ENCODE assay signal across 9 mouse cellular contexts in the genomic region with DNA sequence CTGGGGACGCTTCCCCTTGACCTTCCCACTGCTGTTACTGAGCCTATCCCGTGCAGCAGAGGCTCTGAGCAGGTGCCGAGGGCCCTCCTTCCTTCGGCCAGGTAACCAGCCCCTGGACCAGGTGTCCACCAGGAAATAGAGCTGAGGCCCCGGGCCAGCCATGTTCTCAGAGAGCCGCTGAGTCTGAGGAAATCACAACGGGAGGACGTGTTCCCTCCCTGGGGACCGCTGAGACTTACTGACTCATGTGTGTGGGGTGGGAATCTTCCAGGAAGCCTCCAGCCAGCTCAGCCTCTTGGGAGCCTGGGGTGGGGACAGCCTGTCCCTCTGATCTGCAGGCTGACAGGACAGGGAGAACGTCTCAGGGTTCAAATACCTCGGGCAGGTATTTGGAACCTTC. TPM values are rescaled to one million over a fixed set of nuclear protein-coding genes. Genes with fewer than 3 reads are reported as not detected.
DNase-seq lines count a peak whose midpoint lies in the region; ATAC-seq and TF ChIP-seq lines count a peak whose summit lies in the region.
"Had no signal": no experiment of that assay in that cellular context is flagged by ENCODE, and none has a peak within 500 bp of the region (broad histone marks: within the 10 kb centered on the region; RNA-seq: fewer than 3 reads in every experiment).

No protein-coding gene starts in this region.

- peaks cover 40% of the 10 kb centered on the region for H3K4me1 ChIP-seq in lung, embryonic 14.5 days (ENCODE audit: insufficient read depth)
- no peaks in the 10 kb centered on the region; the same call in 1 of the 2 replicates for H3K4me1 ChIP-seq in lung, adult 2 months (ENCODE audit: control insufficient read depth, insufficient read depth, low read length)
- H3K4me1 ChIP-seq in heart, embryonic 10.5 days = peaks cover 50% of the 10 kb centered on the region
- H3K4me1 ChIP-seq in kidney, embryonic 16.5 days (ENCODE audit: insufficient read depth, low read length) = peaks cover 45% of the 10 kb centered on the region
- peaks cover 39% of the 10 kb centered on the region for H3K4me1 ChIP-seq in stomach, embryonic 16.5 days (ENCODE audit: control insufficient read depth, insufficient read depth, low read length)

- H3K4me2 ChIP-seq in lung, embryonic 14.5 days = peak overlapping the region; percentile 78
- peak overlapping the region; percentile 55 for H3K4me2 ChIP-seq in kidney, embryonic 16.5 days (replicated peaks; ENCODE audit: low read depth, low read length)
- H3K4me2 ChIP-seq in stomach, embryonic 16.5 days (ENCODE audit: low read depth, low read length) = peak overlapping the region; percentile 48

- no peak overlapping the region for H3K9ac ChIP-seq in lung, embryonic 14.5 days
- H3K9ac ChIP-seq in kidney, embryonic 16.5 days (replicated peaks; ENCODE audit: low read length) = peak overlapping the region; percentile 0; the same call in 1 of the 2 replicates
- peak overlapping the region; percentile 25; the same call in 1 of the 2 replicates for H3K9ac ChIP-seq in stomach, embryonic 16.5 days (ENCODE audit: low read length)
- H3K9ac ChIP-seq: hindbrain, embryonic 15.5 days had no signal

- H3K9me3 ChIP-seq in lung, embryonic 14.5 days (ENCODE audit: low read depth, low read length) = no peaks in the 10 kb centered on the region
- no peaks in the 10 kb centered on the region for H3K9me3 ChIP-seq in heart, embryonic 10.5 days
- no peaks in the 10 kb centered on the region for H3K9me3 ChIP-seq in kidney, embryonic 16.5 days (ENCODE audit: low read length)
- H3K9me3 ChIP-seq in stomach, embryonic 16.5 days (replicated peaks; ENCODE audit: control insufficient read depth, low read length) = no peaks in the 10 kb centered on the region
- H3K9me3 ChIP-seq: hindbrain, embryonic 15.5 days had no signal

- 42% methylated on average over 11 of the region's 11 CpGs for WGBS in lung, embryonic 14.5 days
- WGBS in lung, adult 2 months = 39% methylated on average over 11 of the region's 11 CpGs
- 44% methylated on average over 11 of the region's 11 CpGs for WGBS in heart, embryonic 10.5 days
- WGBS in kidney, embryonic 16.5 days = 47% methylated on average over 11 of the region's 11 CpGs
- 45% methylated on average over 11 of the region's 11 CpGs for WGBS in stomach, embryonic 16.5 days

- peak overlapping the region; percentile 84 for H3K27ac ChIP-seq in lung, embryonic 14.5 days (ENCODE audit: low read depth)
- H3K27ac ChIP-seq in heart, embryonic 10.5 days = peak overlapping the region; percentile 75
- H3K27ac ChIP-seq in kidney, embryonic 16.5 days (ENCODE audit: low read length) = peak overlapping the region; percentile 60; the same call in 1 of the 2 replicates
- peak overlapping the region; percentile 40 for H3K27ac ChIP-seq in stomach, embryonic 16.5 days (ENCODE audit: low read length)
- H3K27ac ChIP-seq: hindbrain, embryonic 15.5 days had no signal

- TF ChIP-seq POLR2A in lung, adult 2 months (IDR thresholded peaks at IDR 0.05; ENCODE audit: borderline replicate concordance, extremely low read depth, low read depth, low read length) = no peak

- no peak for DNase-seq in lung, embryonic 14.5 days
- no peak for DNase-seq in lung, adult 2 months
- DNase-seq in heart, embryonic 10.5 days (ENCODE audit: low spot score) = no peak
- DNase-seq in thymus, postnatal 25 days = no peak
- no peak for DNase-seq in spleen, postnatal 4 days (ENCODE audit: low spot score in 2 of 2)
- no peak for DNase-seq in right cerebral cortex, postnatal 36 days (ENCODE audit: low spot score in 2 of 2)

- no peaks in the 10 kb centered on the region for H3K27me3 ChIP-seq in lung, embryonic 14.5 days (ENCODE audit: insufficient read depth, low read length)
- 0 out of 2 replicates have a peak, but pooled peaks cover 17% of the 10 kb centered on the region for H3K27me3 ChIP-seq in heart, embryonic 10.5 days (ENCODE audit: insufficient read depth, poor library complexity, severe bottlenecking)
- H3K27me3 ChIP-seq in kidney, embryonic 16.5 days (ENCODE audit: insufficient read depth, low read length) = no peaks in the 10 kb centered on the region
- no peaks in the 10 kb centered on the region for H3K27me3 ChIP-seq in stomach, embryonic 16.5 days (ENCODE audit: control insufficient read depth, insufficient read depth, low read length)
- H3K27me3 ChIP-seq: hindbrain, embryonic 15.5 days had no signal

- TF ChIP-seq CTCF in lung, embryonic 14.5 days (IDR thresholded peaks at IDR 0.05; ENCODE audit: low read depth) = no peak
- TF ChIP-seq CTCF in lung, adult 2 months (IDR thresholded peaks at IDR 0.05; ENCODE audit: insufficient read depth, low read length) = no peak

- H3K36me3 ChIP-seq in lung, embryonic 14.5 days (ENCODE audit: insufficient read depth) = no peaks in the 10 kb centered on the region
- H3K36me3 ChIP-seq in heart, embryonic 10.5 days = no peaks in the 10 kb centered on the region
- H3K36me3 ChIP-seq in kidney, embryonic 16.5 days (ENCODE audit: insufficient read depth, low read length) = no peaks in the 10 kb centered on the region
- H3K36me3 ChIP-seq in stomach, embryonic 16.5 days (ENCODE audit: control insufficient read depth, insufficient read depth, low read length) = no peaks in the 10 kb centered on the region
- H3K36me3 ChIP-seq: hindbrain, embryonic 15.5 days had no signal

- ATAC-seq in lung, embryonic 14.5 days (ENCODE audit: insufficient read depth) = no peak
- peak; percentile 36; the same call in 1 of the 2 replicates for ATAC-seq in kidney, embryonic 16.5 days (ENCODE audit: low FRiP score, low TSS enrichment)
- ATAC-seq in stomach, embryonic 16.5 days (ENCODE audit: insufficient read depth, low FRiP score) = 0 out of 2 replicates have a peak, but pooled peaks have one; percentile 26

- no peak overlapping the region for H3K4me3 ChIP-seq in lung, embryonic 14.5 days (ENCODE audit: low read depth, low read length)
- H3K4me3 ChIP-seq in lung, adult 2 months (replicated peaks; ENCODE audit: extremely low read depth, low read depth, low read length) = no peak overlapping the region
- peak overlapping the region; percentile 51; the same call in 1 of the 2 replicates for H3K4me3 ChIP-seq in heart, embryonic 10.5 days
- H3K4me3 ChIP-seq in kidney, embryonic 16.5 days (ENCODE audit: low read length) = peak overlapping the region; percentile 34
- peak overlapping the region; percentile 34; the same call in 1 of the 2 replicates for H3K4me3 ChIP-seq in stomach, embryonic 16.5 days (replicated peaks; ENCODE audit: low read length)

RNA-seq across cellular contexts. Expression of a gene that starts 32.1 kb away (rescaled TPM):
- 133 and 149 TPM in 2 replicates for polyA plus RNA-seq in lung, embryonic 14.5 days (2014; fragmentation: Nextera tagmentation; extraction: Ambion mirVana)
- polyA plus RNA-seq in lung, adult 2 months (2012; rRNA removed) = 35.1 and 41.4 TPM in 2 replicates
- 148 and 164 TPM in 2 replicates for polyA plus RNA-seq in heart, embryonic 10.5 days (2016; fragmentation: Nextera tagmentation; extraction: Ambion mirVana)
- polyA plus RNA-seq in kidney, embryonic 16.5 days (2015; fragmentation: Nextera tagmentation; extraction: Ambion mirVana) = 123 and 131 TPM in 2 replicates
- polyA plus RNA-seq in stomach, embryonic 16.5 days (2015; fragmentation: Nextera tagmentation; extraction: Ambion mirVana) = 101 and 105 TPM in 2 replicates

Comparison
In these comparisons a context has a peak if more than half of its experiments do, and no peak if none do; other contexts are left out.
1. H3K4me3 ChIP-seq: peak in heart, embryonic 10.5 days (single experiment), kidney, embryonic 16.5 days (single experiment) and stomach, embryonic 16.5 days (single experiment); none in lung, embryonic 14.5 days (single experiment) and lung, adult 2 months (single experiment).
2. Peak in every context shown above with its lines, with median percentiles within 50 percentile points of each other: H3K27ac ChIP-seq and H3K4me2 ChIP-seq.